Mouse (Mus musculus) MEL-GATA-1-ER (cell line): ENCODE data around the gene Auts2.

Experiments used
- DNase-seq: peaks from one replicate; pipeline ENCODE4 v3.0.0-alpha.2; 2012; ENCODE audit warnings: low read depth; ENCODE audit errors: extremely low read depth

Gene Auts2

GRCm38 (mm10) chr5:131537831-131538310 is 1005.3 kb downstream of the Auts2 start:
- DNase-seq: no peak

- no peak for DNase-seq
Observed at GRCm38 (mm10) chr5:131537155-131537830, 1005.9 kb downstream of the Auts2 start.

- DNase-seq: no peak
Observed at GRCm38 (mm10) chr5:131535752-131536151, 1007.4 kb downstream of the Auts2 start.

GRCm38 (mm10) chr5:131533815-131534214 is 1009.3 kb downstream of the Auts2 start:
- no peak for DNase-seq

- no peak for DNase-seq
Observed at GRCm38 (mm10) chr5:131531744-131532552, 1011.2 kb downstream of the Auts2 start.

GRCm38 (mm10) chr5:131530828-131531227 is 1012.3 kb downstream of the Auts2 start:
- DNase-seq: no peak

GRCm38 (mm10) chr5:131526666-131527065 is 1016.5 kb downstream of the Auts2 start:
- no peak for DNase-seq

- no peak for DNase-seq
Observed at GRCm38 (mm10) chr5:131524900-131525465, 1018.2 kb downstream of the Auts2 start.

GRCm38 (mm10) chr5:131519560-131519959 is 1023.6 kb downstream of the Auts2 start:
- DNase-seq: no peak

- no peak for DNase-seq
Observed at GRCm38 (mm10) chr5:131517677-131518076, 1025.5 kb downstream of the Auts2 start.

GRCm38 (mm10) chr5:131515707-131516407 is 1027.3 kb downstream of the Auts2 start:
- no peak for DNase-seq

GRCm38 (mm10) chr5:131513753-131514152 is 1029.4 kb downstream of the Auts2 start:
- no peak for DNase-seq

- DNase-seq: no peak
Observed at GRCm38 (mm10) chr5:131512617-131513016, 1030.5 kb downstream of the Auts2 start.

- DNase-seq: no peak
Observed at GRCm38 (mm10) chr5:131510659-131511058, 1032.5 kb downstream of the Auts2 start.

- no peak for DNase-seq
Observed at GRCm38 (mm10) chr5:131509315-131509714, 1033.8 kb downstream of the Auts2 start.

GRCm38 (mm10) chr5:131498865-131499264 is 1044.3 kb downstream of the Auts2 start:
- no peak for DNase-seq

GRCm38 (mm10) chr5:131496517-131497216 is 1046.5 kb downstream of the Auts2 start:
- DNase-seq: no peak

GRCm38 (mm10) chr5:131494564-131494963 is 1048.6 kb downstream of the Auts2 start:
- no peak for DNase-seq

GRCm38 (mm10) chr5:131492535-131492934 is 1050.6 kb downstream of the Auts2 start:
- no peak for DNase-seq

GRCm38 (mm10) chr5:131491843-131492242 is 1051.3 kb downstream of the Auts2 start:
- DNase-seq: no peak

GRCm38 (mm10) chr5:131490811-131491210 is 1052.3 kb downstream of the Auts2 start:
- DNase-seq: no peak
